Mouse (Mus musculus): ENCODE results near the gene Plekhg4. TPM values are rescaled to one million over a fixed set of nuclear protein-coding genes. Genes with fewer than 3 reads are reported as not detected.

The Plekhg4 gene
- total RNA-seq, 2 experiments from 2014 or later, result 0.07 TPM; not detected in 1

DNA sequence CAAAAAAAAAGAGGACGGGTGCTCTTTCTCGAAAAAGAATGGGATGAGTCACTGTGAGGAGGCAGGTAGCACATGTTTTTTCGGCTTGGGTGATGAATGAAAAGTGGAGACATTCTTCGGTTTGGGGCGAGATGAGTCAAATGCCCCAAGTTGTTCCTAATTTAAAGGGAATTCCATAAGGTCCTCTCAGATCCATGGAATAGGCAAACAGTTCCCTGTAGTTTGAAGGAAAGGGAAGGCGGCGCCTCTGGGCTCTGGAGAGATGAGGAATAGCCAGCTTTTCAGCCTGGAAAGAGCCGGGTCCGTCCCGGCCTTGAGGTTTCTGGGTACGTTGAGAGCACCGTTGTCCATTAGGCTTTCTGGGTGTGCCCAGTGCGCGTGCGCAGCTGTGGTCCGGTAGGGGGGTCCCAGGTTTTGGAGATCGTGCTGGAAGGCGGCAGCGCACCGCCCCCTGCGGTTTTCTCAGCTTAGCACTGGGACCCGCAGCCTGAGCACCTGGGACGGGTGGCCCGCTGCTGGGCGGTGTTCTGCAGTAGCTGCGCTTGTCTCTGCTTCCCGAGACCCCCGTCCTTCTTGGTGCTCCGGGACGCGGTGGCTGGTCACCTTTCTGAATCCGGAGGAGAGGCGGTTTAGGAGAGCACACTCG, 24.5 kb upstream of the Plekhg4 start, which contains the start of gene Slc9a5:
Gene Slc9a5, plus strand, starts transcription at position 394 of the 646 bp plus-strand sequence.
- no peak for DNase-seq
- intact Hi-C loops (cut with DNase I), result no loop called here

DNA sequence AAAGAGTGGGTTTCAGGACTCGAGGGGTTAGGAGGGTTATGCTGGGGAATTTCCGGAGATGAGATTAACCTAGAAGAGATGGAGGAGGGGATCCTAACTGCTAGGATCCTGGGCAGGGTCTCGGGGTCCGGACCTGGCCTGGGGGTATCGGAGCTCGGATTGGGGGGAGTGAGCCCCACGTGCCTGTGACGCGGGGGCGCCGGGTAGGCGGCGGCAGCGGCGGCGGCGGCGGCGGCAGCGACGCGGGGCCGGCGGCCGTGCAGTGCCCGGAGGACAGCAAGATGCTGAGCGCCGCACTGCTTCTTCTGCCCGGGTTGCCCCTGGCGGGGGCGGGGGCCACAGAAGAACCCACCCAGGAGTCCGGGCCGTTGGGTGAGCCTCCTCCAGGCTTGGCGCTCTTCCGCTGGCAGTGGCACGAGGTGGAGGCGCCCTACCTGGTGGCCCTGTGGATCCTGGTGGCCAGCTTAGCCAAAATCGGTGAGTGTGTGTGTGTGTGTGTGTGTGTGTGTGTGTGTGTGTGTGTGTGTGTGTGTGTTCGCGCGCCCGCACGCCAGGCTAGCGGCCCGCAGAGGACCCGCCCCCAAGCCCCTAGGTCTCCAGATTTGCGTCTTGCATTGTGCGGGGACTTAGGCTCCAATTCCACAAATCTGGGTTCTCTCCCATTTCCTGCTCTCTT, 23.8 kb upstream of the Plekhg4 start:
- intact Hi-C loops (cut with DNase I), result no loop called here
- DNase-seq, result no peak

GRCm38 (mm10) chr8:105350186-105350585, 22.9 kb upstream of the Plekhg4 start:
- DNase-seq, result no peak
- intact Hi-C loops (cut with DNase I), result no loop called here

DNA sequence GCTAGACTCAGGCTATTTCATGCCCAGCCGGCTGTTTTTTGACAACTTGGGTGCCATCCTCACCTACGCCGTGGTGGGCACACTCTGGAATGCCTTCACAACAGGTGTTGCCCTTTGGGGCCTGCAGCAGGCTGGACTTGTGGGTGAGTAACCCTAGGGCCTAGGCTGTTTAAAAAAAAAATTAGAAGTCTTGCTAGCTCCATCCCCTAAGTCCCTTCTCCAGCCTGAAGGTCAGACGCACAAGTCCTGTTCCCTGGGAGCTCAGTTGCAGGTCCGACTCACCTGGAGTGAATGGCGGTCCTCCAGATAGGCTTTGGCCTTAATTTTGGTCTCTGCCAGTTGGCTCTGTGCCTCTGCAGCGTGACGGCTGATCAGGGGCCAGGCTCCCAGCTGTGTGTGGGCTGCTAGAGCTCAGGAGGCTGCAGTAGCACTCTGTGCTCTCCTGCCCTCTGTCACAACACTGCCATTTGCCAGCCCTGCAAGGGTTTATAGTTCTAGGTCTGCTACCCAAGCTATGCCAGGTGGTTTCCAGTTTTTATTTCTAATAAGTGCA, 19.4 kb upstream of the Plekhg4 start:
- DNase-seq, result no peak
- intact Hi-C loops (cut with DNase I), result no loop called here

- intact Hi-C loops (cut with DNase I), result no loop called here
- no peak for DNase-seq
These were observed 18.5 kb upstream of the Plekhg4 start for GRCm38 (mm10) chr8:105354549-105354948.

GRCm38 (mm10) chr8:105355179-105356024, 17.7 kb upstream of the Plekhg4 start:
- DNase-seq, result no peak
- intact Hi-C loops (cut with DNase I), result no loop called here

DNA sequence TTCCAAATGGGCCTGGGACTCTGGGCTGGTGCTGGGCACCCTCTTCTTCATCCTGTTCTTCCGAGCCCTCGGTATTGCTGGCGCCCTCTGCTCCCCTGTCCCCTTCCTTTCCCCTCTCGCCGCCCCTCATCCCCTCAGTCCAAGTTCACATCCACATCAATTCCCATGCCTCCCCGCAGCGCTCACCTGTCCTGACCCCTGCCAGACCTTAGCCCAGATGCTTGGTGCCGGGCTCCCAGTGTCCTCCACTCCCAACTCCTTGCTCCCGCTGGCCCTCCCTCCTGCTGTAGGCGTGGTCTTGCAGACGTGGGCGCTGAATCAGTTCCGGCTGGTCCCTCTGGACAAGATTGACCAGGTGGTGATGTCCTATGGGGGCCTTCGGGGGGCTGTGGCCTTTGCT, 16.4 kb upstream of the Plekhg4 start:
- intact Hi-C loops (cut with DNase I), result no loop called here
- no peak for DNase-seq

DNA sequence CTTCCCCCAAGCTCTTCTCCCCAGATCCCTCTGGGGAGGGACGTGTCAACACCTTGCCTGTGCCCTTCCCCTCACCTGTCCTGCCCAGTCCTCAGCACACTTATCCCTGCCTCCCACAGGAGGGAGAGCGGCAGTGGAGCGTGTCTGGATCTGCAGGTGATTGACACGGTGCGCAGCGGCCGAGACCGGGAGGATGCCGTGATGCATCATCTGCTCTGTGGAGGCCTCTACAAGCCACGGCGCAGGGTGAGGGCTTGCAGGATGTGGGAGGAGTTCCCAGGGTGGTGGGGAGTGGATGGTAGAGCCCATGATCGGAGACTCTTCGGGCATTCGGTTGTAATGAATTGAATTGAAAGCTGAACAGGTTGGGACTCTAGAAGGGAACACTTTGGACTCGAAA, 13.9 kb upstream of the Plekhg4 start:
- DNase-seq, result no peak
- intact Hi-C loops (cut with DNase I), result loop anchor here (2.0 kb wide), 1 partner anchor 38 kb away; no protein-coding TSS in a partner anchor

GRCm38 (mm10) chr8:105359646-105360045, 13.4 kb upstream of the Plekhg4 start:
- intact Hi-C loops (cut with DNase I), result loop anchor here (2.0 to 5.0 kb wide), 2 partner anchors 37 to 118 kb away; no protein-coding TSS in a partner anchor
- no peak for DNase-seq

GRCm38 (mm10) chr8:105361751-105362702, 11.0 kb upstream of the Plekhg4 start:
- intact Hi-C loops (cut with DNase I), result loop anchor here (5.0 kb wide), 1 partner anchor 115 kb away; no protein-coding TSS in a partner anchor
- no peak for DNase-seq

- intact Hi-C loops (cut with DNase I), result no loop called here
- DNase-seq, result no peak
These were observed 6.0 kb upstream of the Plekhg4 start for GRCm38 (mm10) chr8:105367107-105367506.

DNA sequence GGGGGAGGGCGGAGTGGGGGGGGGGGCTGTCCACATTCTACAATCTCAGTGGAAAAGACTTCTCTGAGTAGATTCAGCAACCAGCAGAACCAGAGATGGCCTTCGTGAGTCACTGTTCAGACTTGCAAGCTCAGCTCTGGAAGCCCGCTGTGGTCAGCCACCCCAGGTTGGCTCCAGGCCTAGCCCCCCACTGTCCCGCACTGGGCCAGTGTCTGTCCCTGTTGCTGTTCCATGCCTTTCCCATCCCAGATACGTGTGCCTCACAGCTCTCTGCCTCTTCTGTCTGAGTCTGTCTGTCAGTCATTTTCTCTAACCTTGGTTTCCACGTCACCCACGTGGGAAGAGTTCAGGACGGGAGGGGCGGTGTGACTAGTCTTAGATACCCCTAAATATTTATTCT, 601 bp upstream of the Plekhg4 start:
- intact Hi-C loops (cut with DNase I), result no loop called here
- DNase-seq, result no peak

DNA sequence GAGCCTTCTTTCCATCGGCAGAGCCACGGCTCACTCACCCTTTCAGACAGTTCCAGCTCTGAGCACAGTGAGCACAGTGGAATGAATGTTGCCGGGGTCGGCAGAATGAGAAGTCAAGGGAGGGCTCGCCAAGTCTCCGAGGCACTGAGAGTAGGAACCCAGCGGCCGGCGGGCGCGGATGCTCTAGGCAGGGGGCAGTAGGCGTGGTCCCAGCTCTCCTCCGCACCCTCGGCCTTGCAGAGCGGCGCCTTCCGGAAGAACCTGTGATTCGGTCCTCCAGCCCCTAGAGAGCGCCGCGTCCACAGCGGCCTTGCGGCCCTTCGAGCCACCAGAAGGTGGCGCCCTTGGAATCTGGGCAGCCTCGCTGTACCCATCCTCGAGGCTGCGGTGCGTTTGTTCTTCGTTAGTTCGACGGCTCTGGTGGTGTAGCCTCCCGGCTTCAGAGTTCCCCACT, 1.5 kb downstream of the Plekhg4 start:
- intact Hi-C loops (cut with DNase I), result no loop called here
- no peak for DNase-seq

DNA sequence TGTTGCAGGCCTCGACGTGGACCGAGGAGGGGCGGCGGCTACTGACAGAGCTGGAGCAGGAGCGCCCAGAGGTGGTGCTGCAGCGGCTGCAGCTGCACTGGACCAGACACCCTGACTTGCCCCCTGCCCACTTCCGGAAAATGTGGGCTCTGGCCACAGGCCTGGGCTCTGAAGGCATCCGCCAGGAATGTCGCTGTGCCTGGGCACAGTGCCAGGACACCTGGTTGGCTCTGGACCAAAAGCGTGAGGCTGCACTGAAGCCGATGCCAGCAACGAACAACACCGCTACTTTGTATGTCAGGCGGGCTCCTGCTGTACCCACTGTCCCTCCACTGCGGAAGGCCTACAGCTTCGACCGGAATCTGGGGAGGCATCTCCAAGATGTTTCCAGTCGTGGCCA, 5.6 kb downstream of the Plekhg4 start:
- no peak for DNase-seq
- intact Hi-C loops (cut with DNase I), result no loop called here

DNA sequence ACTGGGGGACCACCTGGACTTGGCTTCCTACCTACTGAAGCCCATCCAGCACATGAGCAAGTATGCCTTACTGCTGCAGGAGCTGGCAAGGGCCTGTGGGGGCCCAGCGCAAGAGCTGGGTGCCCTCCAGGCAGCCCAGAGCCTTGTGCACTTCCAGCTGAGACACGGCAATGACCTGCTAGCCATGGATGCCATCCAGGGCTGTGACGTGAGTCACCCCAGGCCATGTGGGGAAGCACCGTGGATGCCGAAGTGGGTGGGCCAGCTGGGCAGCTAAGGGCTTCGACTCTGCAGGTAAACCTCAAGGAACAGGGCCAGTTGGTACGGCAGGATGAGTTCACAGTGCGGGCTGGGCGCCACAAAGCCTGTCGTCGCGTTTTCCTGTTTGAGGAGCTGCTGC, 7.2 kb downstream of the Plekhg4 start:
- DNase-seq, result peak in 1 of 2 experiments; percentile 12
- intact Hi-C loops (cut with DNase I), result no loop called here

DNA sequence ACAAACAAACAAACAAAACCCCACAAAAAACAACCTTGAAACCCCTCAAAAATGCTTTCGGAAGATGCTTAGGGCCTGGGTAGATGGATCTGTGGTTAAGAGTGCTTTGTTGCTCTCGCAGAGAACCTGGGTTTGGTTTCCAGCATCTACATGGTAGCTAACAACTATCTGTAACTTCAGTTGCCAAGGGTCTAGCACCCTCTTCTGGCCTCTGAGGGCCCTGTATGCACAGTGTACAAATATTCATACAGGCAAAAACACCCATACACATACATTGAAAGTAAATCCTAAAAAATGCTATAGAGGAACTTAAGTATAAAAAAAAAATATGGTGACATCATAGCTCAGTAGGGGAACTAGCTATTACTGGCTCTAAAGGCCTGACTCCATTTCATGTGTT, 11.0 kb downstream of the Plekhg4 start:
- intact Hi-C loops (cut with DNase I), result no loop called here
- DNase-seq, result no peak

- DNase-seq, result no peak
- intact Hi-C loops (cut with DNase I), result no loop called here
These were observed 14.1 kb downstream of the Plekhg4 start for GRCm38 (mm10) chr8:105387151-105387550.

GRCm38 (mm10) chr8:105389096-105389495, 16.0 kb downstream of the Plekhg4 start:
- DNase-seq, result no peak
- intact Hi-C loops (cut with DNase I), result no loop called here

- no peak for DNase-seq
- intact Hi-C loops (cut with DNase I), result no loop called here
These were observed 20.2 kb downstream of the Plekhg4 start for GRCm38 (mm10) chr8:105393089-105393787.
